Mouse (Mus musculus): Measurements from ENCODE around the gene Dync2h1.

DNA sequence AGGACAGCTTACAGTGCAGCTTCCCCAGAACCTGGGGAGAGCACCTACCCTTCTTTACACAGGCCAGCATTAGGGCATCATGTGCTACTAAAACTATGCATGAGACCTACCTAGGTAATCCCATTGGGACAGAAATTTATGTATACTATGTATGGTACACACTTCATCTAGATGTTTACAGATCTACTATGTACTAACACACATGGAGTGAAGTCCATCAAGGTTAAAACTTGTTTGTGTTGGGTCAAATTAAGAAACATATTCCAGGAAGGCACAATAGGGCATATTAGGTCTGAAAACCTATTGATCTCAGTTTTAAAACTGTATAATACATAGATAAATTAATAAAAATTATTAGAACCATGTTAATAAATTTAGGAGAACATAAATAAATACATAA lies 168.6 kb downstream of the Dync2h1 start:
- TF ChIP-seq POLR2A (IDR thresholded peaks at IDR 0.05; ENCODE audit: borderline replicate concordance, extremely low read depth, insufficient read depth, insufficient read length, poor library complexity, severe bottlenecking) (no peak), CTCF (IDR thresholded peaks at IDR 0.05; ENCODE audit: borderline replicate concordance, extremely low read depth, insufficient read depth, insufficient read length) (no peak)
